Mouse (Mus musculus) olfactory bulb, adult 2 months (tissue): Measurements from ENCODE around the gene Zcchc7.

Source experiments
- CTCF ChIP-seq: fragments of 200-500 bp; IDR thresholded peaks from 2 replicates; pipeline ENCODE4 v1.5.1; 2012; ENCODE audit warnings: low read depth, mild to moderate bottlenecking, low read length, moderate library complexity; ENCODE audit not compliant: insufficient read depth
- POLR2A ChIP-seq: fragments of 200-500 bp; IDR thresholded peaks from 2 replicates; pipeline ENCODE4 v1.6.1; 2012; ENCODE audit warnings: mild to moderate bottlenecking, low read depth, low read length, moderate library complexity; ENCODE audit not compliant: insufficient read depth

GRCm38 (mm10) chr4:44777101-44777500 is 21.4 kb downstream of the Zcchc7 start:
- TF ChIP-seq CTCF (no peak), POLR2A (no peak)
